Mouse (Mus musculus): Measurements from ENCODE around the gene Klhl36.

- no peak for TF ChIP-seq MAFK (IDR thresholded peaks at IDR 0.05; ENCODE audit: insufficient read depth, low read depth, low read length)
- no peak for TF ChIP-seq ZNF384 (IDR thresholded peaks at IDR 0.05; ENCODE audit: low read depth, low read length)
- TF ChIP-seq CHD2 (IDR thresholded peaks at IDR 0.05; ENCODE audit: low read depth, low read length) = no peak
- no peak for TF ChIP-seq HCFC1 (IDR thresholded peaks at IDR 0.05; ENCODE audit: borderline replicate concordance, insufficient read depth, low read length)
- no peak for TF ChIP-seq ZC3H11A (IDR thresholded peaks at IDR 0.05; ENCODE audit: borderline replicate concordance, low read depth, low read length)
Observed at GRCm38 (mm10) chr8:119831336-119831995, 30.6 kb upstream of the Klhl36 start.
